Mouse (Mus musculus): ENCODE data around the gene Cox20.
"Not testable (repeated sequence)": the region's sequence is repeated elsewhere in the genome, so short reads cannot be mapped to it uniquely, and the experiment has no call there.

DNA sequence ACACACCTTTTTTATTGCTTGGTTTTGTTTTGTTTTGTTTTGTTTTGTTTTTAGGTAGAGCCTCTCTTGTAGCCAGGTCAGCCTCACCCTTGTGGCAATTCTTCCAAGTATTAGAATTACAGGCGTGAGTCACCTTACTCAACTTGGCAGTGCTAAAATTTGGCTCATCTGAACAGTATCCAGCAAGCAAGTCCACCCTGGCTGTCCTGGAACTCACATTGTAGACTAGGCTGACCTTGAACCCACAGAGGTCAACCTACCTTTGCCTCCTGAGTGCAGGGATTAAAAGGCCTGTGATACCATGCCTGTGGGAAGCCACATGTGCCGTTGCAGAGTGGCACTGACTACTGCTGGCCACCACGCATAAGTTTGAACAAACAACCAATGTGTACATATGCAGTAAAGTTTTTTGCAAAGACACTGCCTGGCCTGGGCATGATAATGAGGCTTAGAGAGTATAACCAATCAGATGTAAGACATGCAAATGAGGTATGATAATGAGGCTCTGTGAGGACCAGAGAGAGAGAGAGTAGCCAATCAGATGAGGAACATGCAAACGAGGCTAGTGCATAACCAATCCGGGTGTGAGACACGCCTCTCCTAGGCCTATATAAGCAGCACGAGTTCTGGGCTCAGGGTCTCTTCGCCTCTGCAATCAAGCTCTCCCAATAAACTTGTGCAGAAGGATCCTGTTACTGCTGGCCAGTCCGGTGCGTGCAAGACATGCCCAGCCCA lies 25.3 kb downstream of the Cox20 start:
- TF ChIP-seq ZC3H11A (IDR thresholded peaks at IDR 0.05; ENCODE audit: borderline replicate concordance, low read depth, low read length); CHD2 (IDR thresholded peaks at IDR 0.05; ENCODE audit: low read depth, low read length): not testable (repeated sequence)
